Mouse (Mus musculus) erythroblast, embryonic 14.5 days (primary cell): ENCODE measurements around the gene Chd1l. TPM values are rescaled to one million over a fixed set of nuclear protein-coding genes. Genes with fewer than 3 reads are reported as not detected.

Source experiments
- H3K27me3 ChIP-seq: 2 replicates; pipeline ENCODE4 v1.6.1; 2012; ENCODE audit warnings: inconsistent platforms; ENCODE audit not compliant: control insufficient read depth
- H3K36me3 ChIP-seq: 2 replicates; pipeline ENCODE4 v1.6.1; 2012; ENCODE audit warnings: mild to moderate bottlenecking, inconsistent platforms; ENCODE audit not compliant: control insufficient read depth
- H3K4me1 ChIP-seq: 2 replicates; pipeline ENCODE4 v1.6.1; 2012; ENCODE audit warnings: inconsistent platforms; ENCODE audit not compliant: control insufficient read depth
- H3K4me3 ChIP-seq: replicated peaks from 2 replicates; pipeline ENCODE3; 2012; ENCODE audit warnings: moderate library complexity, mild to moderate bottlenecking, inconsistent platforms
- H3K9me3 ChIP-seq: 2 replicates; pipeline ENCODE4 v1.6.1; 2012; ENCODE audit warnings: low read length, inconsistent platforms, mixed read lengths; ENCODE audit not compliant: control insufficient read depth
- GATA1 ChIP-seq: IDR thresholded peaks from 2 replicates; pipeline ENCODE4 v1.6.1; 2012; ENCODE audit warnings: low read length, inconsistent platforms, mixed read lengths
- TAL1 ChIP-seq: IDR thresholded peaks from 3 replicates; pipeline ENCODE4 v1.6.1; 2012; ENCODE audit warnings: low read length, inconsistent platforms, mixed read lengths
- polyA plus RNA-seq: library from polyadenylated mRNA; stranded (reverse); fragments of >175 nt; gene quantifications from 2 replicates; pipeline ENCODE4 v1.2.3, GENCODE M21; 2012

Chd1l gene
- polyA plus RNA-seq, 1 experiment, result 0.50 TPM

- no peaks in the 10 kb centered on the region for H3K27me3 ChIP-seq
- H3K4me3 ChIP-seq, result no peak overlapping the region
- no peaks in the 10 kb centered on the region for H3K4me1 ChIP-seq
- H3K9me3 ChIP-seq, result no peaks in the 10 kb centered on the region
- peaks cover 70% of the 10 kb centered on the region for H3K36me3 ChIP-seq
- TF ChIP-seq TAL1 (no peak), GATA1 (no peak)
Observed at GRCm38 (mm10) chr3:97564588-97564987, 45.4 kb downstream of the Chd1l start.

DNA sequence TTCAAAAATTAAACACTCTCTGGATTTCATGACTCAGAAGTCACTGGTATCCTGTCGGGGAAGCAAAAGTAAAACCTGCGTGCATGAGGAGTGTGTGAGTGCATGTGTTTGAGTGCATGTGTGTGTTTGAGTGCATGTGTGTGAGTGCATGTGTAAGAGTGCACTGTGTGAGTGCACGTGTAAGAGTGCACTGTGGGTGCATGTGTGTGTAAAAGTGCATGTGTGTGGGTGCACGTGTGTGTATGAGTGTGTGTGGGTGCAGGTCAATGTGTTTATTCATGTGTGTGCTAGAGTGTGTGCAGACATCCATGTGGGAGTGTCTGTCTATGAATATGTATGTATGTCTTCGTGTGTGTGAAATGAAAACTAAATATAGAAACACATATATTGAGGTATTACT is 51.4 kb downstream of the Chd1l start:
- Histone ChIP-seq H3K27me3 (no peaks in the 10 kb centered on the region), H3K9me3 (no peaks in the 10 kb centered on the region), H3K4me1 (no peaks in the 10 kb centered on the region), H3K36me3 (peaks cover 23% of the 10 kb centered on the region), H3K4me3 (no peak overlapping the region)
- TF ChIP-seq GATA1 (no peak), TAL1 (no peak)

DNA sequence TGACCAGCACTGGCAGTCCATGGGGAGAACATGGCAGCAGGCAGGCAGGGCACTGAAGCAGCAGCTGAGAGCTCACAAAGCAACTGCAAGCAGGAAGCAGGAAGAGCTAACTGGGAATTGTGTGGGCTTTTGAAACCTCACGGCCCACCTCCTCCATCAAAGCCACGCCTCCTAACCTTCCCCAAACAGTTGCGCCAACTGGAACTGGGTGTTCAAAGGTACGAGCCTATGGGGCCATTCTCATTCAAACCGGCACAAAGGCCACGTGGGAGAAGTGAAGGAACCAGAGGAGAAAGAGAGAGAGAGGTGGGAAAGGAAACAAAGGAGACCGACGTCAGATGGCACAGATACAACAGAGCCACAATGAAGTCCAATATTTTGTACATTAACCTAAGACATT is 63.8 kb downstream of the Chd1l start:
- Histone ChIP-seq H3K9me3 (no peaks in the 10 kb centered on the region), H3K27me3 (no peaks in the 10 kb centered on the region), H3K36me3 (no peaks in the 10 kb centered on the region), H3K4me3 (no peak overlapping the region), H3K4me1 (no peaks in the 10 kb centered on the region)
- TF ChIP-seq TAL1, result no peak
- no peak for TF ChIP-seq GATA1

- Histone ChIP-seq H3K4me3 (no peak overlapping the region), H3K27me3 (no peaks in the 10 kb centered on the region), H3K9me3 (no peaks in the 10 kb centered on the region), H3K36me3 (no peaks in the 10 kb centered on the region), H3K4me1 (no peaks in the 10 kb centered on the region)
- TF ChIP-seq TAL1 (no peak), GATA1 (no peak)
Observed at GRCm38 (mm10) chr3:97540171-97540570, 69.8 kb downstream of the Chd1l start.

DNA sequence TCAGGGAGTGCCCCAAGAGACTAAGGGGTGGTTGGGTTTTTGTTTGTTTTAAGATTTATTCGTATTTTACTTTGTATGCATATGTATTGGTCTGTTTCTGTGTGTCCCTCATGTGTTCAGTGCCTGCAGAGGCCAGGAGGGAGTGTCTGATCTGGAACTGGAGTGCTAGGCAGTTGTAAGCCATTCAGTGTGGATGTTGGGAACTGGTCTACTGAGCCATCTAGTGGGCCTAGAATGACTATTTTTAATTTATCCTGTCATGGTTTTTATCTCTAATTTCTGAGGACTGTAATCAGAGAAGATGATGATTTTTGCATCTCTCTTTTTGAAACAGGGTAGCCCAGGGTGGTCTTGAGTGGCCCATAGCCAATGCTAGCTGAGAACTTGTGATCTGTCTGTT is 71.4 kb downstream of the Chd1l start:
- no peaks in the 10 kb centered on the region for H3K36me3 ChIP-seq
- TF ChIP-seq GATA1, result no peak
- no peak for TF ChIP-seq TAL1
- no peaks in the 10 kb centered on the region for H3K27me3 ChIP-seq
- H3K4me3 ChIP-seq, result no peak overlapping the region
- no peaks in the 10 kb centered on the region for H3K9me3 ChIP-seq
- no peaks in the 10 kb centered on the region for H3K4me1 ChIP-seq

GRCm38 (mm10) chr3:97537006-97537405 is 73.0 kb downstream of the Chd1l start:
- no peaks in the 10 kb centered on the region for H3K9me3 ChIP-seq
- H3K4me3 ChIP-seq, result no peak overlapping the region
- H3K36me3 ChIP-seq, result no peaks in the 10 kb centered on the region
- no peak for TF ChIP-seq TAL1
- no peak for TF ChIP-seq GATA1
- no peaks in the 10 kb centered on the region for H3K27me3 ChIP-seq
- no peaks in the 10 kb centered on the region for H3K4me1 ChIP-seq

DNA sequence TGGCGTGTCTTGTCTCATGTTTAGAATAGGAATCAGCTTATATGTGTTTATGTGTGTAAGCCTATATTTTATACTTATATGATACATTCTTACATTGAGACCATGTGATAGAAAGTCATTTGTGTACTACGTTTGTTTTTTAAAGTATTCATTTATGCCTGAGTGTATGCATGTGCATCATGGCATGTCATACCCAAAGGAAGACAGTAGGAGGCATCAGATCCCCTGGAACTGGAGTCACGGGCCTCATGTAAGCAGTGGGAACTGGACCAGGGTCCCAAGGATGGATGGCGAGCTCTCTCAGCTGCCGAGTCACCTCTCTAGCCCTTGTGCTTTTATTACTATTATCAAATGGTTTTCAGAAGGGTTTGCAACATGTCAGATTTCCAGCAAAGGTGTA is 74.3 kb downstream of the Chd1l start:
- H3K4me1 ChIP-seq, result no peaks in the 10 kb centered on the region
- H3K9me3 ChIP-seq, result no peaks in the 10 kb centered on the region
- H3K36me3 ChIP-seq, result no peaks in the 10 kb centered on the region
- no peak for TF ChIP-seq TAL1
- TF ChIP-seq GATA1, result no peak
- no peaks in the 10 kb centered on the region for H3K27me3 ChIP-seq
- H3K4me3 ChIP-seq, result no peak overlapping the region

GRCm38 (mm10) chr3:97525458-97525857 is 84.5 kb downstream of the Chd1l start:
- no peaks in the 10 kb centered on the region for H3K4me1 ChIP-seq
- no peak for TF ChIP-seq GATA1
- H3K36me3 ChIP-seq, result no peaks in the 10 kb centered on the region
- H3K9me3 ChIP-seq, result peaks cover 17% of the 10 kb centered on the region
- H3K27me3 ChIP-seq, result no peaks in the 10 kb centered on the region
- no peak overlapping the region for H3K4me3 ChIP-seq

- Histone ChIP-seq H3K36me3 (no peaks in the 10 kb centered on the region), H3K27me3 (no peaks in the 10 kb centered on the region), H3K4me1 (no peaks in the 10 kb centered on the region), H3K4me3 (no peak overlapping the region), H3K9me3 (peaks cover 21% of the 10 kb centered on the region)
- TF ChIP-seq TAL1 (no peak), GATA1 (no peak)
Observed at GRCm38 (mm10) chr3:97524835-97525234, 85.2 kb downstream of the Chd1l start.

DNA sequence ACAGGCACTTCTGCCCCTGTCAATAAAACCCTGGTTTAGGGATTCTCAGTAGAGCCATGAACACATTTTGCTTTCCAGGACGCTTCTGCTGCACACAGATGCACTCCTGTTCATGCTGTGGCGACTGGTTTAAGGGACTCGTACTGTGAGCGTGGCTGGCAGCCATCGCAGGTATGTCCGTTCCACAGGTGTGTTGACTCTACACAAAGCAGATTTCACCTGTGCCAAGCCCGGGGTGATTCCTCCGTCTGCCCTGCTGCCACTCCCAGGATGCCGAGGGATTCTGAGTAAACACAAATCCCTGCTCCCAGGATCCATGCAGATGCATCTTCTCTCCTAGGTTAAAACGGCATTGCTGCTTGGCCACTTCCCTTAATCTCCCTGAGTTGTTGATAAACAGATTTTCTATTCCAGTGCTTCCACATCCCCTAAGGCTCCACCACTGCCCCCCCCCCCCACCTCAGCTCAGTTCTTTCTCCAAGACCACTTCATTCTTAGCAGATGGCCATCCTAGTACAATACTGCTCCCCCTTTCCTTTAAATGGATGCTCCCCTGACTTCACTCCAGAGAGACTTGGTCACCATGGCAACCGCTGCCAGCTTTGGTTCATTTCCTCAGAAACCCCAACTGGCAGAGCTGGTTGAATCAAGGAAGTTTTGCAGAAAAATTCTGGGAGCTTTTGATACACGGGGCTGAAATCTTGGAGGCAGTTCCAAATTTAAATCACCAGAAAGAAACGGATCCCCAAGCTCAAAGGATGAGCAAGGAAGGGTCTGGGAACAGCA is 87.9 kb downstream of the Chd1l start:
- TF ChIP-seq GATA1 (no peak), TAL1 (no peak)
- Histone ChIP-seq H3K9me3 (peaks cover 43% of the 10 kb centered on the region), H3K27me3 (no peaks in the 10 kb centered on the region), H3K36me3 (no peaks in the 10 kb centered on the region), H3K4me1 (no peaks in the 10 kb centered on the region), H3K4me3 (no peak overlapping the region)
